Mouse (Mus musculus) gastrocnemius, adult 2 months (tissue): ENCODE data around the gene 4933406M09Rik. TPM values are rescaled to one million over a fixed set of nuclear protein-coding genes. Genes with fewer than 3 reads are reported as not detected.

Experiments used
- DNase-seq: peaks from one replicate; pipeline ENCODE4 v3.0.0; 2022
- H3K27ac ChIP-seq: fragments of 200-600 bp; 2 replicates; pipeline ENCODE4 v1.8.1; 2022; ENCODE audit warnings: mild to moderate bottlenecking
- H3K4me3 ChIP-seq: fragments of 200-600 bp; 2 replicates; pipeline ENCODE4 v1.8.1; 2022; ENCODE audit warnings: mild to moderate bottlenecking, moderate library complexity
- CTCF ChIP-seq: fragments of 200-600 bp; IDR thresholded peaks from 2 replicates; pipeline ENCODE4 v1.8.1; 2022; ENCODE audit warnings: antibody characterized with exemption, mild to moderate bottlenecking, moderate library complexity
- intact Hi-C: fragments of 180-260 bp; cut with DNase I; formaldehyde crosslinking; loops from one replicate; pipeline ENCODE4 v1.15.1; 2025
- long read RNA-seq, 2 experiments: library from polyadenylated mRNA; stranded (forward); transcript quantifications; one replicate each; pipeline ENCODE4 v2.0.0; 2021
- total RNA-seq, 2 experiments: library from RNA; stranded (reverse); gene quantifications; 2 replicates each; pipeline ENCODE4 v1.2.3; 2021

The 4933406M09Rik gene
- total RNA-seq = not detected
- long read RNA-seq, experiment 1 = 0 reads
- long read RNA-seq, experiment 2 = 0 reads

- intact Hi-C loops = no loop called here
- H3K27ac ChIP-seq = peak within 1 kb of the TSS; percentile 68
- TF ChIP-seq CTCF = no peak
Measured at GRCm38 (mm10) chr1:134385666-134386065, at the start of gene 4933406M09Rik. TSS of gene 4933406M09Rik (plus strand) at chr1:134385940.

GRCm38 (mm10) chr1:134336958-134337710 is 48.6 kb upstream of the 4933406M09Rik start:
- TF ChIP-seq CTCF = no peak
- DNase-seq = no peak
- no peak overlapping the region for H3K27ac ChIP-seq
- H3K4me3 ChIP-seq = no peak overlapping the region
- intact Hi-C loops = no loop called here

More at GRCm38 (mm10) chr1:134385666-134386065, at the start of gene 4933406M09Rik:
- H3K4me3 ChIP-seq = no peak within 1 kb of the TSS
- DNase-seq = no peak

- H3K4me3 ChIP-seq = no peak overlapping the region
- intact Hi-C loops = no loop called here
- H3K27ac ChIP-seq = no peak overlapping the region
- DNase-seq = no peak
- TF ChIP-seq CTCF = no peak
Measured at GRCm38 (mm10) chr1:134339162-134339561, 46.6 kb upstream of the 4933406M09Rik start.

- Histone ChIP-seq H3K4me3 (no peak overlapping the region), H3K27ac (no peak overlapping the region)
- intact Hi-C loops = no loop called here
- peak; percentile 11; the same call in 1 of the 2 replicates for TF ChIP-seq CTCF
- DNase-seq = no peak
Measured at GRCm38 (mm10) chr1:134339757-134340619, 45.8 kb upstream of the 4933406M09Rik start.

- H3K27ac ChIP-seq = peak overlapping the region; percentile 83
- TF ChIP-seq CTCF = no peak
- DNase-seq = no peak
- intact Hi-C loops = no loop called here
- H3K4me3 ChIP-seq = no peak overlapping the region
Measured at GRCm38 (mm10) chr1:134341641-134342277, 44.0 kb upstream of the 4933406M09Rik start.

- Histone ChIP-seq H3K27ac (peak overlapping the region; percentile 83), H3K4me3 (no peak overlapping the region)
- intact Hi-C loops = no loop called here
- DNase-seq = peak; percentile 69
- TF ChIP-seq CTCF = no peak
Measured at GRCm38 (mm10) chr1:134342278-134342664, 43.5 kb upstream of the 4933406M09Rik start.

GRCm38 (mm10) chr1:134342781-134343310 is 42.9 kb upstream of the 4933406M09Rik start:
- DNase-seq = no peak
- intact Hi-C loops = no loop called here
- Histone ChIP-seq H3K27ac (peak overlapping the region; percentile 83), H3K4me3 (no peak overlapping the region)
- TF ChIP-seq CTCF = no peak

- no peak for TF ChIP-seq CTCF
- DNase-seq = no peak
- intact Hi-C loops = no loop called here
- Histone ChIP-seq H3K4me3 (no peak overlapping the region), H3K27ac (no peak overlapping the region)
Measured at GRCm38 (mm10) chr1:134343567-134343966, 42.2 kb upstream of the 4933406M09Rik start.

- H3K4me3 ChIP-seq = peak overlapping the region; percentile 24
- intact Hi-C loops = no loop called here
- DNase-seq = peak; percentile 69
- no peak for TF ChIP-seq CTCF
- no peak overlapping the region for H3K27ac ChIP-seq
Measured at GRCm38 (mm10) chr1:134344005-134344950, 41.5 kb upstream of the 4933406M09Rik start.

GRCm38 (mm10) chr1:134345075-134345474 is 40.7 kb upstream of the 4933406M09Rik start:
- DNase-seq = no peak
- H3K27ac ChIP-seq = no peak overlapping the region
- intact Hi-C loops = no loop called here
- H3K4me3 ChIP-seq = no peak overlapping the region
- TF ChIP-seq CTCF = no peak

GRCm38 (mm10) chr1:134347791-134348190 is 37.9 kb upstream of the 4933406M09Rik start:
- TF ChIP-seq CTCF = no peak
- DNase-seq = no peak
- H3K4me3 ChIP-seq = no peak overlapping the region
- H3K27ac ChIP-seq = no peak overlapping the region
- intact Hi-C loops = no loop called here
